Mouse (Mus musculus) left cerebral cortex, adult 11 months (tissue): ENCODE measurements around the gene Vps33a.

Experiments
- DNase-seq: peaks from one replicate; pipeline ENCODE4 v3.0.0; 2022; ENCODE audit warnings: low spot score

Gene Vps33a

GRCm38 (mm10) chr5:123572357-123573186 lies at the start of gene Vps33a:
Gene Vps33a (minus strand): TSS chr5:123573038.
- peak; percentile 95 for DNase-seq

GRCm38 (mm10) chr5:123622421-123622820 lies 49.6 kb upstream of the Vps33a start:
- DNase-seq: no peak

- DNase-seq: no peak
Observed at GRCm38 (mm10) chr5:123618558-123618957, 45.7 kb upstream of the Vps33a start.

GRCm38 (mm10) chr5:123614246-123614645 lies 41.4 kb upstream of the Vps33a start:
- DNase-seq: no peak

DNA sequence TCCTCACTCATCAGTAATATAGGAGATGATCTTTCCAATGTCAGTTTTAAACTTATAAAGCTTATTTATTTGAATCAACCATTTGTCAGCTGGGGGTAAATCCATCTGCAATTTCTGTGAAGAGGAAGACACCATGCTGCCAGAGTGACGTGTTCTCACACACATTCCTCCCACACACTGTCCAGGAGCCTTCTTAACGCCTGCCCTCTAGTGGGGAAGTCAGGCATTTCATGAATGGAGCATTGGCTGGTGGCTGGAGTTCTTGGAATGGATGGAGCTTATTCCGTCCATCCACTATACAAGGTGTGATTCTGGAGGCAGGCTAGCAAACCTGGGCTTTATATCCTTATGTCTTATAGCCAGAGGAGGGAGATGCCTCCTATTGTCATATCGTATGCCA lies 37.0 kb upstream of the Vps33a start:
- DNase-seq: peak; percentile 80

- DNase-seq: no peak
Observed at GRCm38 (mm10) chr5:123609416-123609815, 36.6 kb upstream of the Vps33a start.

DNA sequence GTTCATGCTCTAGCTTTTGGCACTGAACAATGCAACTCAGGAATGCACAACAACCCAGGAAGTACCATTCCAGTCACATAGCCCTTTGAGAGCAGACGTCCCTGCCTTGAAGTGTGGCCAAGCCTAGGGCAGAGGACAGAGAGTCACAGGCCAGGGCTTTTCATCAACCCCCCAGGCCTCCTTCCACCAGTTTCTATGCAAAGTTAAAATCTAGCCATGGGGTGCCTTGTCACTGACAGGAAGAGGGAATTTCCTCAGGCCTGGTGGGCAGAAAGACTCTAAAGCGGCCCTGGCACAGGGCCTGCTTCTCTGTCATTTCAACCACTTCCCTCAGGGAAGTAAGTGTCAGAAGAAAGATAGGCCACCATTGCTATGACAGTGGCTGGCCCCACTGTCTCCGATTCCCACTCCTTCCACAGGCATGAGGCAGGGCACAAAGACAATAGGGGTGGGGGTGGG lies 34.4 kb upstream of the Vps33a start:
- no peak for DNase-seq

GRCm38 (mm10) chr5:123603496-123603895 lies 30.7 kb upstream of the Vps33a start:
- peak; percentile 68 for DNase-seq

- no peak for DNase-seq
Observed at GRCm38 (mm10) chr5:123602174-123602573, 29.3 kb upstream of the Vps33a start.

- no peak for DNase-seq
Observed at GRCm38 (mm10) chr5:123599319-123599718, 26.5 kb upstream of the Vps33a start.

DNA sequence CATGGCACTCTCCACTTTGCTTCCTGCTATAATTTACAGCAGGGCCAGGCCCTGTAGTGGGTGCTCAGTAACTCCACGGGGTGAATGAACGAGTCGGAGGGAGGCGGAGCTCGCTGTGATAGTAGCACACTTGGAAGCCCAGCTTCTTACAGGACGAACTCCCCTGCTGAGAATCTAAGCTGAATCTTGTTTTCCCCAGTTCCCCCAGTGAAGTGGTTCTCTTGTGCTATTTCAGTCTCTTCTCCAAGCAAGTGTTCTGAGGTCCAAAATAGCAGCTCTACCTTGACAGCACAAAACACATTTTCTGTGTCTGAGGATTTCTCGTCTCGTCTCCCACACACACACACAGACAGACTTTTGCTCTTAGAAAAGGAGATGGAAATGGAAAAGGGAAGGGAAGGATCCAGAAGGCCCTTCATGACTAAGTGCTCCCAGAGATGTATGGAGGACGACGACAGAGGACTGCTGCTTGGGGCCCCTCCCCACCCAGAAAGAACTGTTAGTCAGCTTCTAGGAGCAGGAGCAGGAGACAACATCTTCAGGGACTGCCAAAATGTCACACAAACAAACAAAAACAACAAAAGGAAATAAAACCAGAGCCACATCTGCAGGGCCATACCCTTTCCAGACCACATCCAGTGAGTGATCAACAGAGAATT lies 20.9 kb upstream of the Vps33a start:
- DNase-seq: peak; percentile 56

- no peak for DNase-seq
Observed at GRCm38 (mm10) chr5:123580043-123580442, 7.2 kb upstream of the Vps33a start.

DNA sequence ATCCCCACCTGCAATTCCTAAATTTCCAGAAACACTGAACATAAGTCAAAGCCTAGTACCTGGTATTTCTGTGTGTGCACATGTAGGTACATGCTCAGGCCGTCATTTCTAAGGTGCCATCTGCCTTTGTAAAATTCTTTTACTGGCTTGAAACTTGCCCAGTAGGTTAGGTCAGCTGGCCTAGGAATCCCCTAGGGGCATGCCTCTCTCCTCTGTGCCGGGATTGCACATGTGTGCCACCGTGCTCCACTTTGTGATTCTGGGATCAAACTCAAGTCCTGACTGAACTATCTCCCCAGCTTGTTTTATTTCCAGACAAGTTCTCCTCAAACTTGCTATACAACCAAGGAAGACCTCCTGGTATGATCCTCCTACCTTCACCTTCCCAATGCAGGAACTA lies 3.9 kb upstream of the Vps33a start:
- no peak for DNase-seq

- no peak for DNase-seq
Observed at GRCm38 (mm10) chr5:123573362-123573761, 524 bp upstream of the Vps33a start.

- DNase-seq: no peak
Observed at GRCm38 (mm10) chr5:123561128-123561527, 11.7 kb downstream of the Vps33a start.

GRCm38 (mm10) chr5:123559588-123559987 lies 13.2 kb downstream of the Vps33a start:
- DNase-seq: no peak

DNA sequence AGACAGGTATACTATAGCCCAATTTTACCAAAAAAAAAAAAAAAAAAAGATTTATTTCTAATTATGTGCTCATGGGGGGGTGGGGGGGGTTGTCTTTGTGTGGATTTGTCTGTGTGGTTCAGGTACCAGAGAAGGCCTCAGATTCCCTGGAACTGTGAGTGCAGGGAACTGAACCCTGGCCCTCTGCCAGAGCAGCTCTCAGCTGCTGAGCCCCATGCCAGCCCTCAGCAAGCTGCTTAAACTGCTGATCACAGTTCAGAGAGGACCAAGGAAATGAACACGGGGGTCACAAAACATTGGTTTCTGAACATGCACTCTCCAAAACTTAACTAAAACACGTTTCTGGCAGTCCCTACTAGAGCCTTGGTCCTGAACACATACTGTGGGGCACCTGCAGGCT lies 16.4 kb downstream of the Vps33a start:
- DNase-seq: no peak

- DNase-seq: no peak
Observed at GRCm38 (mm10) chr5:123555693-123556092, 17.1 kb downstream of the Vps33a start.

DNA sequence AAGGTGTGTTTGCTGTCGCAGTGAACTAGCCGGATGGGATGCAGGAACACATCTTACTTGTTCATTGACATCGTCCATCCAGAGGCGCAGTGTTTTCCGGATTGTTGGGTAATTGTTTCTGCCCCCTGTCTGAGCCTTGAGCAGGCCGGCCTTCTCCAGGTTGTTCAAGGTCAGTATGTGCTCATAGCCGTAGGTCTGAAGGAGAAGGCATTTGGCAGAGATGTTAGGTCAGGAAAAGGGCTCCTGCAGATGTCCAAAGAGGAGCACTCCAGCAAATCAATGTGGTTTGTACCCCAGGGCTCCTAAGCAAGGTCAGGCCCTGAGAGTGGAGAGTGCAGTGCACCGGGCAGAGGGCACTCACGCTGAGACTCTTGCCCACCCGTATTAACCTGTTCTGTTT lies 39.0 kb downstream of the Vps33a start:
- no peak for DNase-seq

- DNase-seq: no peak
Observed at GRCm38 (mm10) chr5:123530056-123530455, 42.8 kb downstream of the Vps33a start.

DNA sequence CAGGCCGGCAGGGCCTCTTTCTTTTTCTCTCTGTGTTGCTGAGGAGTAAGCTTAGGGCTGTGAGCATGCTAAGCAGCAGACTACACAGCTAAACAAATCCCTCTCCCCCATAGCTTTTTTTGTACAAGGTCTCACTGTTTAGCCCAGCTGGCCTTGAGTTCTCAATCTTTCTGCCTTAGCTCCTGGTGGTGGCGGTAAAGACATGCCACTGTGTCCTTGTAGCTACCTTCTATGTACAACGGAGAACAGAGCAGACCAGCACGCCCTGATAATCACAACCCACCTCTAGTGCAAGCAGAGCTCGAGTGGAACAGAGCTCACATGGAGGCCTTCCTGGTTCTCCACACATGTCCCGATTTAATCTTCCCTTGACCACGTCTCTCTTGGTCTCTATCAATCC lies 44.2 kb downstream of the Vps33a start:
- DNase-seq: no peak

DNA sequence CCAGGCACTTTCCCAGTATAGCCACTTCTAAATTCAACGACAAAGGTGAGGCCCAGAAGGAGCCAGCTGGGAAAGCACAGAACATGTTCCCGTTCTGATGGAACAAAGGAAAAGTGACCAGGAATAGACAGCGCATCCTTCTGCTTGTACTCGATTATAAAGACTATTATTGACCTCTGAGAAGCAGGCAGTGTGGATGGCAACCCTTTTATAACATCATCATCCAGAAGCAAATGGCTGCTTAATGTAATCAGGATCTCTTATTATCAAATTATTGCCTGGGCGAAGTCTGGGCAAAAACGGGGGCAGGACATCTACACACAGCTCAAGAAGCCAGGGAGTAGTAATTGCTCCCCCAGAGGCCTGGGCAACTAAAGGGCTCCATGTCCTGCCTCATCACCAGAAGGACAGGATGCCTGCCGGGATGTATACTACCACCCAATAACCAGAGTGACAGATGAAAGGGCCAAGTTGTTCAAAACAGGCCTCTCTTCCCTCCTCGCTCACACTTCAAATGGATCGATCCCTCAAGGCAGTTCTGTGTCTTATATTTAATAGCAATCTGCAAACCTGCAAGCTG lies 46.8 kb downstream of the Vps33a start:
- DNase-seq: no peak

DNA sequence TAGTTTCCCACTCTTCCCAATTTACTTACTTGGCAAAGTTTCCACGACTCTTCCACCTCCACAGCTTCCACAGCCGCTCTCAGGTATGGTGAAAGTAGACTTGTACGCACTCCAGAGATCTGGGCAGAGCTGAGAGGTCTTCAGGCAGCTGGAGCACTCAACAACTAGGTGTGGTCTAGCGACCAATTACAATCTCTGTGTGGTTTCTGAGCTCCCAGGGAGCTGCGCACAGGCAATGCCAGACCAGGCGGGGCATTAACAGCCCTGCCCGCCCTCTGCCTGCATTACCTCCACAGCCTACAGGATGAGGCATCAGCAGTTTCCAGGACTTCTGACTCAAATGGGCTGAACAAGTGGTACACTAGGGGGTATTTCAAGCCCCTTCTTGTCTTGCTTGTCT lies 47.6 kb downstream of the Vps33a start, which contains the start of gene Gm49027:
Gene Gm49027, minus strand, starts transcription at position 208 of the 400 bp plus-strand sequence.
- no peak for DNase-seq
